Mouse (Mus musculus): Measurements from ENCODE around the gene Adamts17. TPM values are rescaled to one million over a fixed set of nuclear protein-coding genes. Genes with fewer than 3 reads are reported as not detected.

Gene Adamts17
- polyA plus RNA-seq, 1 experiment = not detected

GRCm38 (mm10) chr7:66830803-66831202 lies 8.7 kb upstream of the Adamts17 start:
- no peak for TF ChIP-seq GATA1 (IDR thresholded peaks at IDR 0.05; ENCODE audit: low read length)

- no peak for TF ChIP-seq GATA1 (IDR thresholded peaks at IDR 0.05; ENCODE audit: low read length)
Measured at GRCm38 (mm10) chr7:66831295-66831694, 8.2 kb upstream of the Adamts17 start.

GRCm38 (mm10) chr7:66840008-66840719 lies 629 bp downstream of the Adamts17 start:
- no peak for TF ChIP-seq GATA1 (IDR thresholded peaks at IDR 0.05; ENCODE audit: low read length)

GRCm38 (mm10) chr7:66841165-66841564 lies 1.6 kb downstream of the Adamts17 start:
- no peak for TF ChIP-seq GATA1 (IDR thresholded peaks at IDR 0.05; ENCODE audit: low read length)

GRCm38 (mm10) chr7:66842021-66842420 lies 2.5 kb downstream of the Adamts17 start:
- TF ChIP-seq GATA1 (IDR thresholded peaks at IDR 0.05; ENCODE audit: low read length) = no peak

GRCm38 (mm10) chr7:66843846-66844245 lies 4.3 kb downstream of the Adamts17 start:
- no peak for TF ChIP-seq GATA1 (IDR thresholded peaks at IDR 0.05; ENCODE audit: low read length)

- no peak for TF ChIP-seq GATA1 (IDR thresholded peaks at IDR 0.05; ENCODE audit: low read length)
Measured at GRCm38 (mm10) chr7:66846582-66846981, 7.0 kb downstream of the Adamts17 start.

GRCm38 (mm10) chr7:66847299-66847698 lies 7.8 kb downstream of the Adamts17 start:
- TF ChIP-seq GATA1 (IDR thresholded peaks at IDR 0.05; ENCODE audit: low read length) = no peak

GRCm38 (mm10) chr7:66849316-66849715 lies 9.8 kb downstream of the Adamts17 start:
- TF ChIP-seq GATA1 (IDR thresholded peaks at IDR 0.05; ENCODE audit: low read length) = no peak

GRCm38 (mm10) chr7:66852164-66852563 lies 12.6 kb downstream of the Adamts17 start:
- TF ChIP-seq GATA1 (IDR thresholded peaks at IDR 0.05; ENCODE audit: low read length) = no peak

- no peak for TF ChIP-seq GATA1 (IDR thresholded peaks at IDR 0.05; ENCODE audit: low read length)
Measured at GRCm38 (mm10) chr7:66857610-66858009, 18.1 kb downstream of the Adamts17 start.

GRCm38 (mm10) chr7:66858247-66859075 lies 18.9 kb downstream of the Adamts17 start:
- TF ChIP-seq GATA1 (IDR thresholded peaks at IDR 0.05; ENCODE audit: low read length) = no peak

- no peak for TF ChIP-seq GATA1 (IDR thresholded peaks at IDR 0.05; ENCODE audit: low read length)
Measured at GRCm38 (mm10) chr7:66859220-66859619, 19.7 kb downstream of the Adamts17 start.

- no peak for TF ChIP-seq GATA1 (IDR thresholded peaks at IDR 0.05; ENCODE audit: low read length)
Measured at GRCm38 (mm10) chr7:66866944-66867718, 27.6 kb downstream of the Adamts17 start.

- no peak for TF ChIP-seq GATA1 (IDR thresholded peaks at IDR 0.05; ENCODE audit: low read length)
Measured at GRCm38 (mm10) chr7:66867719-66868501, 28.4 kb downstream of the Adamts17 start.

Data from G1E-ER4 (cell line).